Mouse (Mus musculus): ENCODE measurements around the gene Krt36. TPM values are rescaled to one million over a fixed set of nuclear protein-coding genes. Genes with fewer than 3 reads are reported as not detected.

Krt36 gene
- total RNA-seq, 2 experiments from 2014 or later = not detected

- no peak for DNase-seq
- intact Hi-C loops (cut with DNase I) = no loop called here
Measured at GRCm38 (mm10) chr11:100088378-100089025, 16.9 kb downstream of the Krt36 start.

DNA sequence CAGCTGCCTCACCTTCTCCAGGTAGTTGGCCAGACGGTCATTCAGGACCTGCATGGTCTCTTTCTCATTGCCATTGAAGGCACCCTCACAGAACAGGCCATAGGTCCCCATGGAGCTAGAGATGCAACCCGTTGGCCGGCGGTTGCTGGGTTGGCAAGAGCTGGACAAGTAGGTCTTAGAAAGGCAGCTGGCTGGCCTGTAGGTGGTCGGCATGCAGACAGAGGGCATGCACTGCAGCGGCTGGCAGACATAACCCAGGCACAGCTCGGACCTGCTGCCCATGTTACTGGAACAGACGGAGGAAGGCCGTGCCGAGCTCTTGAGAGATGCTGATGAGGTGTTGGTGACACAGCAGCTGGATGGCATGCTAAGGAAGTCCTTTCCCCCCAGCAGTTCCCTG lies 17.6 kb downstream of the Krt36 start, which contains the start of gene Krt32:
Gene Krt32 (minus strand): TSS at position 366 of the 400 bp plus-strand sequence.
- DNase-seq = no peak
- intact Hi-C loops (cut with DNase I) = no loop called here

DNA sequence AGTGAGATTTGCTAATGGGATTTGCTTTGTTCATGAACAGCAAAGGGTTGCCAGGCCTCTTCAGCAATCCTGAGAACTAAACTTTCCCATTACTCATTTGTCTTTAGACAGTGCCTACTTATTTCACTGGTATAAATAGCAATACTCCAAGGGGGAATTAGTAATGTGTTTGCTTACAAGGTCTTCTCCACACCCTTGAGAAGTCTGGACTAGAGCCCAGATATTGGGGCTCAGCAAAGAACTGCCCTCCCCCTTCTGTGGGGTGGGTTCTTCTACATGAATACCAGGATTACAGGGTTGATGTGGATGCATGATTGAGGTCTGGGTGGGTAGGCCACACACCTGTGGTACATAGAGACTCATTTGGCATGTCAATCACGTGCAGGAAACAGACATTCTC lies 31.6 kb downstream of the Krt36 start:
- no peak for DNase-seq

DNA sequence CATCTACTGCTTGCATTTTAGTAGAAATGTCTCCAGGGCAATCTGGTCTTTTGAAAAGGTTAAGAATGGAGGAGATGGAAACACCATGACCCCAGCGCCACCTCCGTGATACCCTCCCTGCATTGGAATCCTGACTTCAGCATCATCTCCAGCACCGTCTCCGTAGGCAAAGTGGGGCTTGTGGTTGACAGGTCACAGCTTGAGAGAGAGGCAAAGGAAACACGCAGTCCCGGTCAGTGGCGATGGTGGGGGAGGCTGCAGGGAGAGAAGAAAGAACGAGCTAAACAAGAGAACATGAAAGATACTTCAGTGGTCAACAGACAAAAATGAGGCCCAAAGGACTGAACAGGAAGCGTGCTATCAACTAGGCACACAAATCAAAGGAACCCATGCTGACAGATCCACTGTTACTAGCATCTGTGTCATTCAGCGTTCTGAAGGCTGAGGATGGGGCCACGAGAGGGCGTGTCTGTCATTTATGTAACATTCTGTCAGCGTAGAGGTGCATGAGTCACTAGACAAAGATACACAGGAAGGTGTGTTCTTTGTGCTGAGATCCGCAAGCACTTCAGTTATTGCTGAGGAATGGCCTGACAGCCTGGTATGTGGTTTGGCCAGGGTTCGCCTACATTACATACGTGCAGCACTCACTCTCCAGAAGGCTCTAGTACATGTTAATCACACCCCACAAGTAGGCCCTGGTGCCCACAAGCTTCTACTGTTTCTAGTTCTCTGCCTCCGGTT lies 38.0 kb downstream of the Krt36 start:
- DNase-seq = no peak
- intact Hi-C loops (cut with DNase I) = loop anchor here (5.0 kb wide), 1 partner anchor 100 kb away; no protein-coding TSS in a partner anchor

More for the DNA sequence above, 31.6 kb downstream of the Krt36 start:
- intact Hi-C loops (cut with DNase I) = no loop called here

- DNase-seq = no peak
- intact Hi-C loops (cut with DNase I) = loop anchor here (5.0 kb wide), 1 partner anchor 101 kb away; no protein-coding TSS in a partner anchor
Measured at GRCm38 (mm10) chr11:100066236-100067010, 39.0 kb downstream of the Krt36 start.

DNA sequence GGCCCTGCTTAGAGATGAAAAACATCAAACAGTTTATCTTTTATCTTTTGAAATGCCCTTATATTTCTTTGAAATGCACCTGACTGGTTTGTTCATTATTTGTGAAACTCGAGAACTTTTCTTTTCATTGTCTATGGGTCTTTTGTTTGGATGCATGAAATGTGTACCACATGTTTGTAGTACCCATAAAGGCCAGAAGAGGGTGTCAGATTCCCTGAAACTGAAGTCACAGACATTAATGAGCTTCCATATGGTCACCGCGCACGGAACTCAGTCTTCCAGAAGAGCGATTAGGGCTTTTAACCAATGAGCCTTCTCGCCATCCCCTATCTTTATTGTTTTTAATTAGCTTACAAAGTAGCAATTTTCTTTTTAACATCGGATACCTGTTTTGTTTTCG lies 46.6 kb downstream of the Krt36 start:
- no peak for DNase-seq
- intact Hi-C loops (cut with DNase I) = no loop called here

DNA sequence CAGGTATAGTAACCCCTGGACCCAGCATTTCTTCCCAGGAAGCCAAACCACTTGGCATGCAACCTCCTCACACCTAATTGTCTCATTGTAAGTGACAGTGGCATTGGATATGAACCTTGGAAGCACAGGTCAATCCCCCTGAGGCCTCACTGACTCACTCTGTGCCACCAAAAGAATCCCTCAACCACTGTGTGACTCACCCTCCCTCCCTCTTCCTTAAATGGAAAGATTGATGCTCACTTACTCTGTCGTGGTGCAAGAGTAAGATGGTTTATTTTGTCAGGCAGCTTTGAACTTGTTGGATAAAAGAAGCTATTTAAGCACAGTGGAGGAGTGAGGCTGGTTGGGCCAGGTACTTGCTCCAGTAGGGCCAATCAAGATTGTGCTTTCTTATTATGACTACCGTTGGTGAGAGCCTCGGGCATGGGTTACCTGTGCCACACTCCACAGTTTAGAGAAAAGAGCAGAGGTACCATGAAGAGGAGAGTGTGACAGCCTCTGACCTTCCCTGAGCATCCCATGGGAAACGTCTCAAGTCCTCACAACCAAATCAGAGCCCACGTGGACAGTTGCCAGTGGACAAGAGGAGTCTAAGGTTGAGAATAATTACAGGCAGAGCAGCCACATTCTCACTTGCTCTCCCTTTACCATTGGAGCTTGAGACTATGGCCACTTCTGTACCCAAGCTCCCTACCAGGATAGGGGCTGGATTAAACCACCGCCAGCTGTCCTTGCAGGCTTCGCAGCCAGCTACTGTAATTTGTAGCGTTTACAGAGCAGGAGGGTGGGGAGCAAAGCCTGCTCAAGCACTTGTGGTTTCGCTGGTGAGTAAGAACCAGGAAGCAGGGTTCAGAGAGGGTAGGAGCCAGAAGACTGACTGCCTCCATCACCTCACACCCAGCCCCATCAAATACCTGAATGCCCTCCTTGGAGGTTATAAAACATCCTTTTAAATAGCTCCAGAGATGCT lies 49.5 kb downstream of the Krt36 start:
- DNase-seq = no peak
- intact Hi-C loops (cut with DNase I) = no loop called here

Other genes starting within 250 kb of the Krt36 start
- not detected for gene Gm11568, start 247.7 kb downstream of the Krt36 start, total RNA-seq (2021)
- not detected for gene Gm11559, start 241.2 kb downstream of the Krt36 start, total RNA-seq (2021)
- gene Krtap9-1, start 232.2 kb downstream of the Krt36 start, total RNA-seq (2021) = not detected
- not detected for gene Gm11567, start 226.4 kb downstream of the Krt36 start, total RNA-seq (2021)
- not detected for gene Krtap31-1, start 197.7 kb downstream of the Krt36 start, total RNA-seq (2021)
- not detected for gene Gm11565, start 190.9 kb downstream of the Krt36 start, total RNA-seq (2021)
- not detected for gene Krtap31-2, start 169.3 kb downstream of the Krt36 start, total RNA-seq (2021)
- not detected for gene Krtap9-5, start 157.2 kb downstream of the Krt36 start, total RNA-seq (2021)
- not detected for gene Krtap29-1, start 126.6 kb downstream of the Krt36 start, total RNA-seq (2021)
- gene Krtap16-1, start 119.0 kb downstream of the Krt36 start, total RNA-seq (2021) = not detected
- gene Krtap17-1, start 111.6 kb downstream of the Krt36 start, total RNA-seq (2021) = not detected
- gene Krt33a, start 89.4 kb downstream of the Krt36 start, total RNA-seq (2021) = not detected
- gene Krt33b, start 75.8 kb downstream of the Krt36 start, total RNA-seq (2021) = not detected
- gene Krt34, start 64.1 kb downstream of the Krt36 start, total RNA-seq (2021) = not detected
- not detected for gene Krt31, start 55.1 kb downstream of the Krt36 start, total RNA-seq (2021)
- gene Krt32, start 17.4 kb downstream of the Krt36 start, total RNA-seq (2021) = not detected
- not detected for gene Krt35, start 9.4 kb downstream of the Krt36 start, total RNA-seq (2021)
- not detected for gene Krt13, start 15.9 kb upstream of the Krt36 start, total RNA-seq (2021)
- not detected for gene Krt15, start 30.3 kb upstream of the Krt36 start, total RNA-seq (2021)
- 10 to 100 TPM in 1 of 2 experiments, 1 to 10 TPM in 1; 6.0 to 10.2 TPM for gene Krt19, start 43.0 kb upstream of the Krt36 start, total RNA-seq (2021)
- gene Krt9, start 87.6 kb upstream of the Krt36 start, total RNA-seq (2021) = not detected
- gene Krt14, start 101.9 kb upstream of the Krt36 start, total RNA-seq (2021) = under 1 TPM; 0.19 to 0.61 TPM
- not detected for gene Krt16, start 143.3 kb upstream of the Krt36 start, total RNA-seq (2021)
- not detected for gene Krt17, start 155.4 kb upstream of the Krt36 start, total RNA-seq (2021)
- gene Krt42, start 164.2 kb upstream of the Krt36 start, total RNA-seq (2021) = not detected
- gene Eif1, start 214.3 kb upstream of the Krt36 start, total RNA-seq (2021) = 1,000 to 10,000 TPM; 1,603 to 1,774 TPM
- gene Gast, start 228.8 kb upstream of the Krt36 start, total RNA-seq (2021) = not detected

Measured in heart, postnatal 36 days (tissue).